ENCODE assay signal across 11 mouse cellular contexts in the genomic region with DNA sequence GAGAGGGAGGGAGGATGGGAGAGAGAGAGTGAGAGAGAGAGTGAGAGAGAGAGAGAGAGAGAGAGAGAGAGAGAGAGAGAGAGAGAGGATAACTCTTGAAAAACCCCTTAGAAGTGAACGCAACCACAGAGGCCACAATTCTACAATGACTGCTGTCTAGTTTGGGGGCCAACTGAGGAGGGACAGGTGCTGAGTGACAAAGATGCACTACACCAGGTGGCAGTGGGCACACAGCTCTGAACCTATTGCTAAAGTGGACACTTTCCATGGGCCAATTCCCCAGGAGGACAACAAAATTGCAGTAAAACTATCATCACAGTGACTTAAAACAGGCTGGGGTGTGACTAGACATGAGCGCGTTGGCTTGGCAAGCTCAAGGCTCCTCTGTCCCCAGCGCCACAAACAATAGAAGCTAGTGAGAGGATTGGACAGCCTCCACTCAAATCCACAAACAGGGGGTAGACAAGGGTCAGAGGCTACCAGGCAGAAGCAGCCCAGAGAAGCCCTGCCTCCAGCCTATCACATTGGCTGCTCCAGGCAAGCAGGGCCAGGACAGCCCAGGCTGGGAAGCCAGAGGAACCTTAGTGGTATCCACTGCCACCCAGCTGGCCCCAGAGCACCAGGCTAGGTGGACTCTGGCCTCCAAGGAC.
A peak's percentile ranks its signal among the peaks of the same experiment; 100 is the strongest.
DNase-seq lines count a peak whose midpoint lies in the region; ATAC-seq lines count a peak whose summit lies in the region.
"Had no signal": no experiment of that assay in that cellular context is flagged by ENCODE, and none has a peak within 500 bp of the region (broad histone marks: within the 10 kb centered on the region; RNA-seq: fewer than 3 reads in every experiment).

No protein-coding gene starts in this region.

- H3K4me1 ChIP-seq in limb, embryonic 10.5 days, result peaks cover 55% of the 10 kb centered on the region
- peaks cover 15% of the 10 kb centered on the region; the same call in 1 of the 2 replicates for H3K4me1 ChIP-seq in neural tube, embryonic 14.5 days (ENCODE audit: control insufficient read depth, insufficient read depth, low read length)

- H3K9me3 ChIP-seq in limb, embryonic 10.5 days (replicated peaks), result no peaks in the 10 kb centered on the region
- H3K9me3 ChIP-seq in neural tube, embryonic 14.5 days (ENCODE audit: control insufficient read depth, low read length), result no peaks in the 10 kb centered on the region

- WGBS in limb, embryonic 10.5 days, result 84% methylated on average over 4 of the region's 4 CpGs
- 31% methylated on average over 4 of the region's 4 CpGs for WGBS in neural tube, embryonic 14.5 days

- peak; percentile 37 for DNase-seq in embryo, embryonic 10.5 days (ENCODE audit: low spot score)
- no peak for DNase-seq in embryo, embryonic 11 days
- DNase-seq in lung, postnatal 10 days, result peak; percentile 9
- DNase-seq in lung, postnatal 25 days (ENCODE audit: low spot score), result no peak
- DNase-seq in limb, embryonic 10.5 days (ENCODE audit: low spot score), result no peak
- DNase-seq in right cerebral cortex, postnatal 25 days, result no peak
- DNase-seq in retina, postnatal 1 day, result no peak
- DNase-seq: heart, adult 2 months; kidney, postnatal 14 days; thymus, adult 2 months had no signal

- no peak overlapping the region for H3K9ac ChIP-seq in neural tube, embryonic 14.5 days (replicated peaks; ENCODE audit: low read depth, low read length)

- H3K4me2 ChIP-seq in neural tube, embryonic 14.5 days (ENCODE audit: low read depth, low read length), result no peak overlapping the region

- no peaks in the 10 kb centered on the region for H3K36me3 ChIP-seq in limb, embryonic 10.5 days
- H3K36me3 ChIP-seq in neural tube, embryonic 14.5 days (ENCODE audit: control insufficient read depth, insufficient read depth, low read length), result no peaks in the 10 kb centered on the region

- H3K4me3 ChIP-seq in limb, embryonic 10.5 days, result no peak overlapping the region
- H3K4me3 ChIP-seq in neural tube, embryonic 14.5 days (ENCODE audit: low read depth, low read length), result no peak overlapping the region
- H3K4me3 ChIP-seq: heart, adult 2 months had no signal

- 0 out of 2 replicates have a peak, but pooled peaks cover 4% of the 10 kb centered on the region for H3K27me3 ChIP-seq in limb, embryonic 10.5 days (ENCODE audit: low read depth, poor library complexity, severe bottlenecking)
- no peaks in the 10 kb centered on the region for H3K27me3 ChIP-seq in neural tube, embryonic 14.5 days (ENCODE audit: control insufficient read depth, insufficient read depth, low read length)

- peak overlapping the region; percentile 56 for H3K27ac ChIP-seq in limb, embryonic 10.5 days
- H3K27ac ChIP-seq in neural tube, embryonic 14.5 days (ENCODE audit: low read depth, low read length), result peak overlapping the region; percentile 70
- H3K27ac ChIP-seq: heart, adult 2 months had no signal

- peak; percentile 44; the same call in 1 of the 2 replicates for ATAC-seq in neural tube, embryonic 14.5 days (ENCODE audit: low read depth)

Comparison
In these comparisons a context has a peak if more than half of its experiments do, and no peak if none do; other contexts are left out.
1. DNase-seq: peak in embryo, embryonic 10.5 days (single experiment) and lung, postnatal 10 days (single experiment); none in embryo, embryonic 11 days (single experiment), lung, postnatal 25 days (single experiment), limb, embryonic 10.5 days (single experiment), right cerebral cortex, postnatal 25 days (single experiment) and retina, postnatal 1 day (single experiment).